Mouse (Mus musculus): ENCODE measurements around the gene Fam120b.

GRCm38 (mm10) chr17:15431021-15431514 lies 35.1 kb downstream of the Fam120b start:
- TF ChIP-seq CTCF (IDR thresholded peaks at IDR 0.05; ENCODE audit: low read depth, low read length) (no peak), POLR2A (IDR thresholded peaks at IDR 0.05; ENCODE audit: extremely low read depth, insufficient read depth, low read length) (no peak)

All from liver, adult 2 months (tissue).